Mouse (Mus musculus) C2C12 (cell line): ENCODE measurements around the gene Arl6ip4.

ENCODE experiments used
- CTCF ChIP-seq: IDR thresholded peaks from one replicate; pipeline ENCODE4 v1.5.1; 2011; ENCODE audit not compliant: control insufficient read depth, insufficient read depth, insufficient read length
- USF1 ChIP-seq: IDR thresholded peaks from one replicate; pipeline ENCODE4 v1.6.1; 2011; ENCODE audit warnings: low read depth, mild to moderate bottlenecking, control low read depth, moderate library complexity

DNA sequence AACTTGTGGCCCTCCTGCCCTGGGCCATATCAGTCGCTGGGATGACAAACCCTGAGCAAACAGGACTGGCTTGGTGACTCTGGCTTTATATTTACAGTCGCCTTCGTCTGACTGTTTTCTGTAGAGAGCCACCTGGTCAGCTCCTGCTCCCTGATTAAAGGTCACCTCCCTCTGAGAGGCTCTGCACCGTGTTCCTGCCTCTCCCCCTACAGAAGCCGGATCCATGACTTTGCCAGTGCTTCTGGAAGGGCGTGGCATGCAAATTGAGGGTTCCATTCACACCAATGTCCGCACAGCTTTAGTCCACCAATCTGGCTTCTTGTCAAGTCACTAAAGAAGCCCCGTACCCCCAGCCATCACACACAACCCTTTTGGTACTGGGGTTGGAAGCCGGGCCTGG is 39.3 kb upstream of the Arl6ip4 start:
- TF ChIP-seq CTCF = no peak
- TF ChIP-seq USF1 = no peak
